Mouse (Mus musculus) intestine, postnatal 0 days (tissue): ENCODE measurements around the gene Nacc2. TPM values are rescaled to one million over a fixed set of nuclear protein-coding genes. Genes with fewer than 3 reads are reported as not detected.
A peak's percentile ranks its signal among the peaks of the same experiment; 100 is the strongest.

Experiments used
- ATAC-seq: fragments of 200-750 bp; cut with Nextera tagmentation; 2 replicates; pipeline ENCODE4 v1.8.0; 2017; ENCODE audit warnings: mild to moderate bottlenecking, moderate TSS enrichment, moderate library complexity
- H3K27ac ChIP-seq: fragments of 300-500 bp; sonication (generic); 2 replicates; pipeline ENCODE4 v1.5.1; 2014; ENCODE audit warnings: mild to moderate bottlenecking, low read depth, low read length, moderate library complexity
- H3K27me3 ChIP-seq: fragments of 300-500 bp; sonication (generic); replicated peaks from 2 replicates; pipeline ENCODE4 v1.6.1; 2014; ENCODE audit warnings: low read length, mixed read lengths; ENCODE audit not compliant: control insufficient read depth, insufficient read depth
- H3K36me3 ChIP-seq: fragments of 300-500 bp; sonication (generic); 2 replicates; pipeline ENCODE4 v1.6.1; 2014; ENCODE audit warnings: mild to moderate bottlenecking, moderate library complexity; ENCODE audit not compliant: control insufficient read depth, insufficient read depth
- H3K4me1 ChIP-seq: fragments of 300-500 bp; sonication (generic); replicated peaks from 2 replicates; pipeline ENCODE4 v1.6.1; 2014; ENCODE audit warnings: antibody characterized with exemption, low read length, mixed read lengths; ENCODE audit not compliant: control insufficient read depth, insufficient read depth
- H3K4me2 ChIP-seq: fragments of 300-500 bp; sonication (generic); replicated peaks from 2 replicates; pipeline ENCODE4 v1.6.1; 2014; ENCODE audit warnings: low read depth, mild to moderate bottlenecking, moderate library complexity
- H3K4me3 ChIP-seq: fragments of 300-500 bp; sonication (generic); 2 replicates; pipeline ENCODE4 v1.5.1; 2014; ENCODE audit warnings: low read depth, low read length
- H3K9ac ChIP-seq: fragments of 300-500 bp; sonication (generic); 2 replicates; pipeline ENCODE4 v1.6.1; 2014; ENCODE audit warnings: mild to moderate bottlenecking, low read depth, low read length
- H3K9me3 ChIP-seq: fragments of 300-500 bp; sonication (generic); 2 replicates; pipeline ENCODE4 v1.6.1; 2016; ENCODE audit warnings: mixed run types; ENCODE audit not compliant: control insufficient read depth
- CTCF ChIP-seq: sonication (generic); IDR thresholded peaks from 2 replicates; pipeline ENCODE4 v1.5.1; 2016; ENCODE audit warnings: low read depth, mild to moderate bottlenecking, control low read depth, antibody characterized with exemption, moderate library complexity
- WGBS: fragments of 180-500 bp; shearing (Covaris S2); extraction: QIAGEN DNeasy Blood & Tissue Kit; methylation state at CpG from one replicate; pipeline ENCODE4 v1.1.7; 2014; 5-methylcytosine and 5-hydroxymethylcytosine counted together
- polyA plus RNA-seq: library from polyadenylated mRNA; unstranded; fragments of >200 nt; fragmentation: Nextera tagmentation; extraction: Ambion mirVana; gene quantifications from 2 replicates; pipeline ENCODE4 v1.2.1, GENCODE M21; 2015

Gene Nacc2
- polyA plus RNA-seq, 1 experiment from 2014 or later: 14.2 TPM

- peak overlapping the region; percentile 91 for H3K4me2 ChIP-seq
- peak overlapping the region; percentile 81 for H3K9ac ChIP-seq
- H3K4me3 ChIP-seq: peak overlapping the region; percentile 91
- no peaks in the 10 kb centered on the region for H3K27me3 ChIP-seq
- TF ChIP-seq CTCF: no peak
- no peak; the same call in 1 of the 2 replicates for ATAC-seq
- H3K4me1 ChIP-seq: peaks cover 7% of the 10 kb centered on the region
- no peaks in the 10 kb centered on the region for H3K9me3 ChIP-seq
- H3K36me3 ChIP-seq: peaks cover 9% of the 10 kb centered on the region; the same call in 1 of the 2 replicates
- 12% methylated on average over 6 of the region's 6 CpGs for WGBS
- peak overlapping the region; percentile 85; the same call in 1 of the 2 replicates for H3K27ac ChIP-seq
These were observed 17.9 kb upstream of the Nacc2 start for GRCm38 (mm10) chr2:26140903-26141302.

GRCm38 (mm10) chr2:26140292-26140819 is 17.3 kb upstream of the Nacc2 start:
- peak overlapping the region; percentile 91 for H3K4me3 ChIP-seq
- no peaks in the 10 kb centered on the region for H3K27me3 ChIP-seq
- WGBS: under 1% methylated on average over 58 of the region's 60 CpGs
- peaks cover 7% of the 10 kb centered on the region for H3K4me1 ChIP-seq
- H3K4me2 ChIP-seq: peak overlapping the region; percentile 91
- no peaks in the 10 kb centered on the region for H3K9me3 ChIP-seq
- H3K9ac ChIP-seq: peak overlapping the region; percentile 81
- TF ChIP-seq CTCF: peak; percentile 31; the same call in 1 of the 2 replicates
- peaks cover 9% of the 10 kb centered on the region; the same call in 1 of the 2 replicates for H3K36me3 ChIP-seq
- peak overlapping the region; percentile 85 for H3K27ac ChIP-seq
- ATAC-seq: peak; percentile 87

GRCm38 (mm10) chr2:26139545-26140206 is 16.7 kb upstream of the Nacc2 start:
- Histone ChIP-seq H3K27ac (peak overlapping the region; percentile 85), H3K4me2 (peak overlapping the region; percentile 91), H3K4me3 (peak overlapping the region; percentile 91), H3K36me3 (peaks cover 9% of the 10 kb centered on the region; the same call in 1 of the 2 replicates), H3K9ac (peak overlapping the region; percentile 81), H3K4me1 (peaks cover 4% of the 10 kb centered on the region), H3K27me3 (no peaks in the 10 kb centered on the region), H3K9me3 (no peaks in the 10 kb centered on the region)
- ATAC-seq: peak; percentile 74
- WGBS: under 1% methylated on average over 60 of the region's 60 CpGs
- TF ChIP-seq CTCF: no peak

- 61% methylated on average over 7 of the region's 7 CpGs for WGBS
- Histone ChIP-seq H3K4me2 (peak overlapping the region; percentile 91), H3K4me3 (peak overlapping the region; percentile 91), H3K4me1 (peaks cover 4% of the 10 kb centered on the region), H3K27me3 (no peaks in the 10 kb centered on the region), H3K9ac (peak overlapping the region; percentile 81), H3K36me3 (peaks cover 9% of the 10 kb centered on the region; the same call in 1 of the 2 replicates), H3K9me3 (no peaks in the 10 kb centered on the region), H3K27ac (peak overlapping the region; percentile 85)
- no peak for TF ChIP-seq CTCF
- ATAC-seq: no peak
These were observed 16.1 kb upstream of the Nacc2 start for GRCm38 (mm10) chr2:26139034-26139544.

GRCm38 (mm10) chr2:26138252-26139033 is 15.4 kb upstream of the Nacc2 start:
- Histone ChIP-seq H3K9me3 (no peaks in the 10 kb centered on the region), H3K4me1 (peaks cover 4% of the 10 kb centered on the region), H3K27ac (no peak overlapping the region), H3K4me3 (no peak overlapping the region), H3K27me3 (no peaks in the 10 kb centered on the region), H3K36me3 (peaks cover 9% of the 10 kb centered on the region; the same call in 1 of the 2 replicates), H3K9ac (no peak overlapping the region), H3K4me2 (peak overlapping the region; percentile 91)
- TF ChIP-seq CTCF: no peak
- no peak for ATAC-seq
- WGBS: 79% methylated on average over 31 of the region's 31 CpGs

- peaks cover 12% of the 10 kb centered on the region for H3K4me1 ChIP-seq
- H3K36me3 ChIP-seq: peaks cover 9% of the 10 kb centered on the region; the same call in 1 of the 2 replicates
- no peaks in the 10 kb centered on the region for H3K9me3 ChIP-seq
- no peak overlapping the region for H3K9ac ChIP-seq
- TF ChIP-seq CTCF: no peak
- WGBS: 93% methylated on average over 2 of the region's 2 CpGs
- H3K27me3 ChIP-seq: no peaks in the 10 kb centered on the region
- no peak overlapping the region for H3K4me2 ChIP-seq
- no peak overlapping the region for H3K4me3 ChIP-seq
- no peak overlapping the region for H3K27ac ChIP-seq
- ATAC-seq: no peak
These were observed 11.6 kb upstream of the Nacc2 start for GRCm38 (mm10) chr2:26134591-26134990.
